Mouse (Mus musculus) activated CD4-positive, CD25-positive, alpha-beta regulatory T cell, adult 9 weeks (primary cell): ENCODE data around the gene Pgap2. TPM values are rescaled to one million over a fixed set of nuclear protein-coding genes. Genes with fewer than 3 reads are reported as not detected.

Experiments used
- polyA plus RNA-seq: library from polyadenylated mRNA; unstranded; fragments of 100-300 nt; shearing (Covaris generic); gene quantifications from one replicate; pipeline ENCODE4 v1.2.1, GENCODE M21; 2017

Gene Pgap2
- polyA plus RNA-seq = 48.2 TPM

DNA sequence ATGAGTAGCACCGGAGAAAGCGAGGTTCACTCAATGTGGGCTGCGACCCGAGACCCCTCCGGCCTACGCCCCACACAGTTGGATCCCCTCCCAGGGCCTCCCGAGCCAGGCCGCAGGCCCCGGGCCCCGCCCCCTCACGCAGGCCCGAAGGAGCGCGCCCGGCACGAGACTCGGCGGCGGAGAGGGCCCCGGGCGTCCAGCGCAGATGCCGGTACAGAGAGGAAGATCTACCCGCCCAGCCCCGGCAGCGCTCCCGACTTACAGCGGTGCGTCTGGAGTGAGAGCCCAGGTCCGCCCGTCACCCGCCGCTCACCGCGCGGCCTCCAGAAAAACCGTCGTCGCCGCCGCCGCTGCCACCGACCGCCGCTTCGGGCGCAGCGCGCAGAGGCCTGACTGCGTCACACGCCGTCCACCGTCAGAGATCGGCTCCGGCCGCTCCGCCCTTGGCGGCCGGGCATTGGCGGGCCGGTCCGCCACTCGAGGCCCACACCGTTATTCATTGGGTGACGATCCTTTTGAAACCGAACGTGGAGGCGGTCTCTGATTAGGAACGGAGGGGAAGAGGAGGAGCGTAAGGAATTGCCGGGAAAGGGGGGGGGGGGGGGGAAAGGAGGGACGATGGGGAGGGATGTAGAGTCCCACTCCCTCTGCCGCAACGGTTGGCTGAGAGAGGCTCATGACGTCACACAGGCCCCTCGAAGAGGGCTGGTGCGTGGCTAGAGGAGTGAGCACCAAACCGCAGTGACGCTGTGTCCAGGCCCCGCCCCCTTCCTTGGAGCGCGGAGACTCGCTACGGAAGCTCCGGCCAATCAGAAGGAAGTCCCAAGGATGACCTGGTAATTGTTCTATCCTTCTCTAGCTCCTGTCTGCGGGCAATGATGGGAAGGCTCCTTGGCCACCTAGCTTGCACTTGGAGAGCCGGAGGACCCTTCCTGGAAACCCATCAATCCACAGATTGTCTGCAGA lies at the start of gene Pgap2, which contains the start of gene Nup98:
TSS of gene Pgap2 (plus strand) at position 453 of the 966 bp plus-strand sequence.
TSS of gene Nup98 (minus strand) at position 421 of the 966 bp plus-strand sequence.

GRCm38 (mm10) chr7:102255954-102256353 lies 45.9 kb downstream of the Pgap2 start, which contains the start of gene Rhog:
Gene Rhog (minus strand): TSS chr7:102256054.

DNA sequence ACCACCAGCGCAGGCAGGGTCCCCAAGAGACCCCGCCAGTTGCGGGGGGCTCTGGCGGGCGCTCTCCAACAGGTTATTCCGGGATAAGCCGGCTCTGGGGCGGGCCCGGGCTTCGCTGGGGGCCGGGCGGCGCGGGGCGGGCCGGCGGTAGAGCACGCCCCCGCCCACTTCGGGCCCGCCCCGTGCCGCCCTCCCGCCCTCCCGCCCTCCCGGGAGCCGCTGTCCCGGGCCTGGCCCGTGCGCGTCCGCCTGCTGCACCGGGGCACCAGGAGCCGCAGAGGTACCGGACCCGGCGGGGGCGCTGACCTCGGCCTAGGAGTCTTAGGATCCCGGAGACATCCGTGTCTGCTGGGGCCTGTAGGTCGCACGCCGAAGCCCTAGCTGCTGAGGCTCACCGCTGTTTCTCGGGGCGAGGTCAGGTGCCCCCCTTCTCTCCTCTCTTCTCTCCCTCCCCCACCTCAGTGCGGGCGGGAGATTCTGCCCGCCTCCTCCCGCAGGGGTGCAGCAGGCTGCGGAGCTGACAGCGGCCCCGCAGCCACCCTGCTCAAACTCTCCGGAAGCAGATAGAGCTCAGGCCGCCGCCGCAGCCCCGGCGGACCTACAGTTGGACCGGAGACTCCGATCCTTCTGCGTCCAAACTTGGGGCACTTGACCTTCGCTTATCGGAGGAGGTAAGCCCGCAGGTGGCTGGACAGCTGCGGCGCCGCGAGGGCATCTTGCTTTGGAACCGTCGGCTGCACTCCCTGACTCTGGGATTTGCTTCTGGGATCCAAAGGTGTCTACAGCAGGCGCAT lies 57.8 kb downstream of the Pgap2 start, which contains the start of gene Stim1:
TSS of gene Stim1 (plus strand) at position 206 of the 794 bp plus-strand sequence.

Other genes with a start within 250 kb of the Pgap2 start
- gene Il18bp, start 191.5 kb upstream of the Pgap2 start, polyA plus RNA-seq = 8.1 TPM
- 25.2 TPM for gene Rnf121, start 144.7 kb upstream of the Pgap2 start, polyA plus RNA-seq
- gene Xndc1, start 144.7 kb upstream of the Pgap2 start, polyA plus RNA-seq = 28.5 TPM
- gene Xntrpc, start 144.5 kb upstream of the Pgap2 start, polyA plus RNA-seq = 1.3 TPM
- gene Trpc2, start 127.1 kb upstream of the Pgap2 start, polyA plus RNA-seq = not detected
- gene Art1, start 108.5 kb upstream of the Pgap2 start, polyA plus RNA-seq = not detected
- gene Art5, start 100.7 kb upstream of the Pgap2 start, polyA plus RNA-seq = 0.77 TPM
- gene Chrna10, start 93.4 kb upstream of the Pgap2 start, polyA plus RNA-seq = not detected
- gene Nup98, start within 50 bp of the Pgap2 start, polyA plus RNA-seq = 27.0 TPM
- 332 TPM for gene Rhog, start 45.8 kb downstream of the Pgap2 start, polyA plus RNA-seq
- 92.2 TPM for gene Stim1, start 57.6 kb downstream of the Pgap2 start, polyA plus RNA-seq
- gene Rrm1, start 231.5 kb downstream of the Pgap2 start, polyA plus RNA-seq = 54.6 TPM